Mouse (Mus musculus) embryo, embryonic 11 days (tissue): ENCODE measurements around the gene Nlrc5.

Source experiments
- DNase-seq: peaks from one replicate; pipeline ENCODE4 v3.0.0-alpha.2; 2015

The Nlrc5 gene

GRCm38 (mm10) chr8:94532000-94532399 lies 97.8 kb downstream of the Nlrc5 start:
- DNase-seq = peak; percentile 40

GRCm38 (mm10) chr8:94532525-94532872 lies 98.3 kb downstream of the Nlrc5 start:
- DNase-seq = no peak

GRCm38 (mm10) chr8:94532873-94533671 lies 98.9 kb downstream of the Nlrc5 start, which contains the start of gene Cpne2:
TSS of gene Cpne2 (plus strand) at chr8:94532990.
- DNase-seq = peak; percentile 80

- no peak for DNase-seq
These were observed 100.5 kb downstream of the Nlrc5 start for GRCm38 (mm10) chr8:94534612-94535011.

- no peak for DNase-seq
These were observed 101.5 kb downstream of the Nlrc5 start for GRCm38 (mm10) chr8:94535631-94536030.

GRCm38 (mm10) chr8:94537456-94537855 lies 103.3 kb downstream of the Nlrc5 start:
- DNase-seq = no peak

GRCm38 (mm10) chr8:94540025-94540424 lies 105.9 kb downstream of the Nlrc5 start:
- DNase-seq = no peak

- DNase-seq = no peak
These were observed 107.0 kb downstream of the Nlrc5 start for GRCm38 (mm10) chr8:94540889-94541795.

- no peak for DNase-seq
These were observed 109.8 kb downstream of the Nlrc5 start for GRCm38 (mm10) chr8:94543981-94544380.

- DNase-seq = no peak
These were observed 114.9 kb downstream of the Nlrc5 start for GRCm38 (mm10) chr8:94549041-94549440.

- DNase-seq = no peak
These were observed 115.3 kb downstream of the Nlrc5 start for GRCm38 (mm10) chr8:94549482-94549881.

- DNase-seq = no peak
These were observed 115.8 kb downstream of the Nlrc5 start for GRCm38 (mm10) chr8:94549998-94550397.

GRCm38 (mm10) chr8:94551471-94552422 lies 117.6 kb downstream of the Nlrc5 start:
- peak; percentile 86 for DNase-seq

GRCm38 (mm10) chr8:94552696-94553095 lies 118.5 kb downstream of the Nlrc5 start:
- no peak for DNase-seq

GRCm38 (mm10) chr8:94557281-94557680 lies 123.1 kb downstream of the Nlrc5 start:
- no peak for DNase-seq

GRCm38 (mm10) chr8:94561256-94561655 lies 127.1 kb downstream of the Nlrc5 start:
- peak; percentile 51 for DNase-seq

GRCm38 (mm10) chr8:94564421-94564820 lies 130.3 kb downstream of the Nlrc5 start:
- DNase-seq = no peak

GRCm38 (mm10) chr8:94566033-94566432 lies 131.9 kb downstream of the Nlrc5 start:
- DNase-seq = no peak

GRCm38 (mm10) chr8:94566446-94567158 lies 132.4 kb downstream of the Nlrc5 start:
- no peak for DNase-seq

- DNase-seq = peak; percentile 64
These were observed 133.1 kb downstream of the Nlrc5 start for GRCm38 (mm10) chr8:94567159-94567849.

- no peak for DNase-seq
These were observed 133.9 kb downstream of the Nlrc5 start for GRCm38 (mm10) chr8:94568098-94568497.
